Mouse (Mus musculus): Measurements from ENCODE around the gene Crim1.

Gene Crim1

GRCm38 (mm10) chr17:78425026-78425425, 225.0 kb downstream of the Crim1 start:
- no peak for DNase-seq (ENCODE audit: low spot score)
